Mouse (Mus musculus): ENCODE measurements around the gene Mcat.

- no peak for TF ChIP-seq CTCF (conservative IDR thresholded peaks at IDR 0.05; ENCODE audit: low read length)
- no peak for TF ChIP-seq POU5F1 (IDR thresholded peaks at IDR 0.05; ENCODE audit: borderline replicate concordance, low read length)
Measured at GRCm38 (mm10) chr15:83555161-83555974, 8.2 kb downstream of the Mcat start.
